Mouse (Mus musculus) neural tube, embryonic 13.5 days (tissue): ENCODE results near the gene Rpusd2. TPM values are rescaled to one million over a fixed set of nuclear protein-coding genes. Genes with fewer than 3 reads are reported as not detected.

ENCODE experiments used
- ATAC-seq: fragments of 200-750 bp; cut with Nextera tagmentation; 2 replicates; pipeline ENCODE4 v1.8.0; 2017; ENCODE audit warnings: low read depth, mild to moderate bottlenecking, moderate TSS enrichment, moderate library complexity
- H3K27ac ChIP-seq: fragments of 300-500 bp; sonication (generic); replicated peaks from 2 replicates; pipeline ENCODE4 v1.5.1; 2015; ENCODE audit warnings: moderate library complexity, mild to moderate bottlenecking, inconsistent platforms
- H3K27me3 ChIP-seq: fragments of 300-500 bp; sonication (generic); 2 replicates; pipeline ENCODE4 v1.6.1; 2015; ENCODE audit warnings: mild to moderate bottlenecking, inconsistent platforms
- H3K36me3 ChIP-seq: fragments of 300-500 bp; sonication (generic); 2 replicates; pipeline ENCODE4 v1.6.1; 2015; ENCODE audit warnings: mild to moderate bottlenecking, inconsistent platforms
- H3K4me1 ChIP-seq: fragments of 300-500 bp; sonication (generic); replicated peaks from 2 replicates; pipeline ENCODE4 v1.6.1; 2015; ENCODE audit warnings: inconsistent platforms
- H3K4me2 ChIP-seq: fragments of 300-500 bp; sonication (generic); 2 replicates; pipeline ENCODE4 v1.6.1; 2015; ENCODE audit warnings: inconsistent platforms, mild to moderate bottlenecking, moderate library complexity
- H3K4me3 ChIP-seq: fragments of 300-500 bp; sonication (generic); 2 replicates; pipeline ENCODE4 v1.5.1; 2015; ENCODE audit warnings: mild to moderate bottlenecking, inconsistent platforms
- H3K9ac ChIP-seq: fragments of 300-500 bp; sonication (generic); 2 replicates; pipeline ENCODE4 v1.6.1; 2015; ENCODE audit warnings: moderate library complexity, mild to moderate bottlenecking, inconsistent platforms
- H3K9me3 ChIP-seq: fragments of 300-500 bp; sonication (generic); 2 replicates; pipeline ENCODE4 v1.6.1; 2016; ENCODE audit warnings: inconsistent platforms
- WGBS: fragments of 180-500 bp; shearing (Covaris S2); methylation state at CpG from one replicate; pipeline ENCODE4 v1.1.7; 2015; 5-methylcytosine and 5-hydroxymethylcytosine counted together
- polyA plus RNA-seq: library from polyadenylated mRNA; unstranded; fragments of >200 nt; fragmentation: Nextera tagmentation; extraction: Ambion mirVana; gene quantifications from 2 replicates; pipeline ENCODE4 v1.2.1, GENCODE M21; 2015

The Rpusd2 gene
- polyA plus RNA-seq, 1 experiment from 2014 or later: 4.2 TPM

DNA sequence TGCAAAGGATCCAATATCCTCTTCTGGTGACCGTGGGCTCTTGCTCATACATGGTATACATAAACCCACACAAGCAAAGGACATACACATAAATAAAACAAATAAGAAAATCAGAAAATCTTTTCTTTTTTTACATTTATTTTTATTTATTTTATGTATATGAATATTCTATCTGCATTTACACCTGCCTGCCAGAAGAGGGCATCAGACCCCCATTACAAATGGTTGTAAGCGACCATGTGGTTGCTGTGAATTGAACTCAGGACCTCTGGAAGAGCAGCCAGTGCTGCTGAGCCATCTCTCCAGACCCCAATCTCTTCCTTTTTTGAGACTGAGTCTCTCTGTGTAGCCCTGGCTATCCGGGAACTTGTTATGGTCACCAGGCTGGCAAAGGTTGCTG is 16.9 kb upstream of the Rpusd2 start:
- Histone ChIP-seq H3K27ac (no peak overlapping the region), H3K27me3 (no peaks in the 10 kb centered on the region), H3K4me3 (no peak overlapping the region), H3K4me1 (peaks cover 26% of the 10 kb centered on the region), H3K36me3 (peaks cover 39% of the 10 kb centered on the region), H3K9ac (no peak overlapping the region), H3K9me3 (no peaks in the 10 kb centered on the region), H3K4me2 (no peak overlapping the region)
- 96% methylated on average over 3 of the region's 3 CpGs for WGBS
- ATAC-seq: no peak

GRCm38 (mm10) chr2:119018391-119019122 is 16.0 kb upstream of the Rpusd2 start:
- peak; percentile 79 for ATAC-seq
- Histone ChIP-seq H3K4me3 (peak overlapping the region; percentile 18), H3K27me3 (no peaks in the 10 kb centered on the region), H3K9ac (peak overlapping the region; percentile 54), H3K36me3 (peaks cover 47% of the 10 kb centered on the region), H3K9me3 (no peaks in the 10 kb centered on the region), H3K4me1 (peaks cover 26% of the 10 kb centered on the region), H3K4me2 (peak overlapping the region; percentile 47), H3K27ac (peak overlapping the region; percentile 86)
- 38% methylated on average over 22 of the region's 22 CpGs for WGBS

DNA sequence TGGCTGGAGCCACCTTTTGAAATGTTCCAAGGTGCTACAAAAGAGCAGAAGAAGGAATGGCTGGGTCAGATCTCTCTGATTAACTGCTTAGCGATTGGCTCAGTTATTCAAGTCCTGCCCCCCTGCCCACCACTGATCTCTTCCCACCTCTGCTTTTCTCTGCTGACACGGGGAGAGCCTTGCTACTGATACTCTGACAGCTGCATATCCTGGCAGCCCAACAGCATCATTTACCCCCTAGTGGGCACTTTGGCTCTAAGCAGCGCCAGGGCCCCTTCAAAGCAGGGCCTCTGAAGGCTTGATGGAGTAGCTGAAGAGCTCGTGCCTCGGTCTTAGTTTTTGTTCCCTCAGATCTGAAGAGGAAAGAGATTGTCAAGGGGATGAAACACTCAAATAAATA is 15.5 kb upstream of the Rpusd2 start:
- Histone ChIP-seq H3K36me3 (peaks cover 47% of the 10 kb centered on the region), H3K9ac (peak overlapping the region; percentile 54), H3K27ac (peak overlapping the region; percentile 86), H3K9me3 (no peaks in the 10 kb centered on the region), H3K4me3 (peak overlapping the region; percentile 18), H3K4me2 (peak overlapping the region; percentile 47), H3K27me3 (no peaks in the 10 kb centered on the region), H3K4me1 (peaks cover 26% of the 10 kb centered on the region)
- 7% methylated on average over 5 of the region's 5 CpGs for WGBS
- peak; percentile 87 for ATAC-seq

DNA sequence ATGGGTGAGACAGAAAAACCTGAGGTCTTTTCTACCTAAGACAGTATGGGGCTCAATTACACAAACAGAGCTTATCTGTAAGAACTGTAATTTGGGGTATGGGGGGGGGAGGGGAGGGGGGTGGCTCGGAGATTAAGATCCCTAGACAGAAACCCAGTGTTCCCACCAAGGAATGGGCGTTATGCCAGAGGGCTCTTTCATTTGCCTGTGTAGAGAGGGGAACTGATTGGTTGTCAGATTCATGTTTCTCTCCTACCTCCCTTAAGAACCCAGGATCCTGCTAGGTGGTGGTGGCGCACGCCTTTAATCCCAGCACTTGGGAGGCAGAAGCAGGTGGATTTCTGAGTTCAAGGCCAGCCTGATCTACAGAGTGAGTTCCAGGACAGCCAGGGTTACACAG is 15.1 kb upstream of the Rpusd2 start:
- peaks cover 47% of the 10 kb centered on the region for H3K36me3 ChIP-seq
- peak overlapping the region; percentile 54; the same call in 1 of the 2 replicates for H3K9ac ChIP-seq
- no peaks in the 10 kb centered on the region for H3K27me3 ChIP-seq
- 41% methylated on average over 4 of the region's 4 CpGs for WGBS
- H3K4me3 ChIP-seq: no peak overlapping the region
- H3K27ac ChIP-seq: peak overlapping the region; percentile 86; the same call in 1 of the 2 replicates
- peak; percentile 56 for ATAC-seq
- peak overlapping the region; percentile 47 for H3K4me2 ChIP-seq
- no peaks in the 10 kb centered on the region for H3K9me3 ChIP-seq
- peaks cover 26% of the 10 kb centered on the region for H3K4me1 ChIP-seq

GRCm38 (mm10) chr2:119023154-119023660 is 11.4 kb upstream of the Rpusd2 start:
- Histone ChIP-seq H3K9ac (no peak overlapping the region), H3K27me3 (no peaks in the 10 kb centered on the region), H3K4me2 (no peak overlapping the region), H3K4me1 (peaks cover 23% of the 10 kb centered on the region), H3K27ac (no peak overlapping the region), H3K9me3 (no peaks in the 10 kb centered on the region), H3K4me3 (no peak overlapping the region), H3K36me3 (peaks cover 58% of the 10 kb centered on the region)
- WGBS: 93% methylated on average over 6 of the region's 6 CpGs
- no peak for ATAC-seq

- Histone ChIP-seq H3K4me1 (peaks cover 20% of the 10 kb centered on the region), H3K4me2 (no peak overlapping the region), H3K9ac (no peak overlapping the region), H3K36me3 (peaks cover 52% of the 10 kb centered on the region), H3K27ac (no peak overlapping the region), H3K4me3 (no peak overlapping the region), H3K9me3 (no peaks in the 10 kb centered on the region), H3K27me3 (no peaks in the 10 kb centered on the region)
- ATAC-seq: no peak
- 71% methylated on average over 9 of the region's 9 CpGs for WGBS
These were observed 9.9 kb upstream of the Rpusd2 start for GRCm38 (mm10) chr2:119024536-119025238.

DNA sequence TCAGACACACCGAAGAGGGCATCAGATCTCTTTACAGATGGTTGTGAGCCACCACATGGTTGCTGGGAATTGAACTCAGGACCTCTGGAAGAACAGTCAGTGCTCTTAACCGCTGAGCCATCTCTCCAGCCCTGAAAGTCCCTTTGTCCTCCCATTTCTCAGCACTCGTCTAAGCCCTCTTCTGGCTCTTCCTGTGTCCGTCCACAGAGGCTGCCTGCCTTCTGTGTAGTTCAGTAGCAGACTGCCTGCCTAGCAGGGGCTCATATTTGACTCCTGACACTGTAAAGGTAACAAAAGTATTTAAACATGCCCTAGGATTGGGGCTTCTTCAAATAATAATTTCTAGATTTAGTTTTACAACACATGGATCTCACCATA is 9.4 kb upstream of the Rpusd2 start:
- no peak overlapping the region for H3K9ac ChIP-seq
- H3K4me2 ChIP-seq: no peak overlapping the region
- H3K27ac ChIP-seq: no peak overlapping the region
- no peak for ATAC-seq
- H3K4me3 ChIP-seq: no peak overlapping the region
- H3K27me3 ChIP-seq: no peaks in the 10 kb centered on the region
- peaks cover 52% of the 10 kb centered on the region for H3K36me3 ChIP-seq
- peaks cover 16% of the 10 kb centered on the region for H3K4me1 ChIP-seq
- no peaks in the 10 kb centered on the region for H3K9me3 ChIP-seq
- WGBS: 73% methylated on average over 4 of the region's 4 CpGs

DNA sequence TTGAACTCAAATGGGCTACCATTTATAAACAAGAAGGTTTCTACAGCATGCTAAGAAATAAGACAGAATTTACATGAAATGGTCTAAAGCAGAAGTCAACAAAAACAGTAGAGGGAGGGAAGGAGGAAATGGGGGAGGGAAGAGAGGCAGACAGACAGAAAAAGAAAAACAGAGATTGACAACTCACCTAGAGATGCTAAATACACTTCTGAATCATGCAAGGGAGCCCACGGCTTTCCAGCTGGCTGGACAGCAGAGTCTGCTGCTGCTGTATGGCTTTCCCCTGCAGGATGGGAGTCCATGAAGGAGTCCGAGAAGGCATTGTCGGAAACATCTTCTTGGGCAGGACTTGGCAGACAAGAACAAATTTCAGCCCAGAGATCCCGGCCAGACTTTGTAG is 7.6 kb upstream of the Rpusd2 start:
- no peak overlapping the region for H3K27ac ChIP-seq
- H3K27me3 ChIP-seq: peaks cover 4% of the 10 kb centered on the region; the same call in 1 of the 2 replicates
- peaks cover 16% of the 10 kb centered on the region for H3K4me1 ChIP-seq
- no peak for ATAC-seq
- no peak overlapping the region for H3K4me3 ChIP-seq
- no peaks in the 10 kb centered on the region for H3K9me3 ChIP-seq
- H3K9ac ChIP-seq: no peak overlapping the region
- H3K4me2 ChIP-seq: no peak overlapping the region
- H3K36me3 ChIP-seq: peaks cover 35% of the 10 kb centered on the region
- WGBS: 89% methylated on average over 4 of the region's 4 CpGs

DNA sequence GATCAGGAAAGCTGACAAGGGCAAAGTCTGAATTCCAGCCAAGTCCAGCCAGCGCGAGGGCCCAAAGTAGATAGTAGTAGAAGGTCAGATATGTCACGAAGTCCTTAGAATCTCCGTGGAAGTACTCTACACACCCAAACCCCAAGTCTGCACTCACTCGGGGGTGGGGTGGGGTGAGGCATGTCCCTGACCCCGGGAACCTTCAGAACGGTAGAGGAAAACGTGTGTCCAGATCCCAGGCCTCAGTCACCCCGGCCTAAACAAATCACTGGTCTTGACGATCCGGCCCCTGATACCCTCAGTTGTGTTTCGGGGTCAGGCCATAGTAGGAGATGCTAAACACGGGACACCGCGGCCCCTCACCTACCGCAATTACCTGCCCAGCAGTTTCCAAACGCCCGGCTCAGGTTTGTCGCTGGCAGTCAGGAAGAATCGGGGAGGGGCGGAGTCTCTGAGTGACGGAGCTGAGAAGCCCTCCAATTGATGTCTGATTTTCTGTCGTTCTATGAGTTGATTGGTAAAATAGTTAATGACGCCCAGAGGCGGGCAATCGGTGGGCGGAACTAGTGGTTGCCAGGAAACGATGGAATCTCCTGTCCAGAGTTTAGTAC is 5.5 kb upstream of the Rpusd2 start, which contains the start of gene Ccdc32:
TSS of gene Ccdc32 (minus strand) at position 453 of the 611 bp plus-strand sequence.
- no peaks in the 10 kb centered on the region for H3K9me3 ChIP-seq
- WGBS: under 1% methylated on average over 28 of the region's 28 CpGs
- peaks cover 4% of the 10 kb centered on the region; the same call in 1 of the 2 replicates for H3K27me3 ChIP-seq
- peak within 1 kb of the TSS; percentile 85 for H3K9ac ChIP-seq
- H3K27ac ChIP-seq: no peak within 1 kb of the TSS
- peaks cover 16% of the 10 kb centered on the region for H3K4me1 ChIP-seq
- peaks cover 20% of the 10 kb centered on the region for H3K36me3 ChIP-seq
- H3K4me2 ChIP-seq: peak within 1 kb of the TSS; percentile 82
- peak within 1 kb of the TSS; percentile 73 for H3K4me3 ChIP-seq
- peak; percentile 95 for ATAC-seq

DNA sequence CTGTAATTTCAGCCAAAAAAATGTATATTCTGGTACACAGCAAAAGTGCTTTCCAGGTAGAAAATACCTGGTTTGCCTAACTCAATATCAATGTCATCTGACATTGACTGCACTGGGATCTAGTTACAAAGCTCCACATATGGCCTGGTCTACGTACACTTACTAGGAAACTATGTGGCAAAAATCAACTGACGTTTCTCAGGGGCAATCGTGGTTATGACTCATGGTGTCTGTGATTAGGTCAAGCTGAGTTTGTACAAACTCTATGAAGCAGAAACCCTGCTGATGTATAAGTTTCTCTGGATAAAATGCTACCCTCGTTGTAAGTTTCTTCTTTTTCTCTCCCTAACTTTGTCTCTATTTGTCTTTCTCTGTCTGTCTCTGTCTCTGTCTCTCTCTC is 2.4 kb upstream of the Rpusd2 start:
- Histone ChIP-seq H3K4me2 (no peak overlapping the region), H3K4me1 (peaks cover 31% of the 10 kb centered on the region), H3K9me3 (no peaks in the 10 kb centered on the region), H3K9ac (no peak overlapping the region), H3K27me3 (peaks cover 4% of the 10 kb centered on the region; the same call in 1 of the 2 replicates), H3K4me3 (no peak overlapping the region), H3K27ac (no peak overlapping the region), H3K36me3 (peaks cover 5% of the 10 kb centered on the region)
- WGBS: 67% methylated on average over 4 of the region's 4 CpGs
- no peak for ATAC-seq

DNA sequence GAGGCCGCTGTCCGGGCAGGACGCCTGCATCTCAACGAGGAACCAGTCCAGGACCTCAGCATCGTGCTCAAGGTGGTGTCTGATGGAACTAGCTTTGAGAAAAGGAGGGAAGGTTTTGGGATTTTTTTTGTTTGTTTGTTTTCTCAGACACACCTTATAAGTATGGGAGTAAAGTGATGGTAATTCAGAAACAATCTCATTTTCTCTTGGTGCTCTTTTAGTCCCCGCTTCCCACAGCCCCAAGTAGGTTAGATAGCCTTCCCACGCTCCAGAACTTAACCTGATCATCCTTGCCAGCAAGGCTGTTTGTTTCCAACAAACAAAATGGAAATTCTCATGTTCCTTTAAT is 781 bp downstream of the Rpusd2 start:
- peak overlapping the region; percentile 92 for H3K27ac ChIP-seq
- ATAC-seq: no peak
- H3K9me3 ChIP-seq: no peaks in the 10 kb centered on the region
- peaks cover 31% of the 10 kb centered on the region for H3K36me3 ChIP-seq
- H3K4me1 ChIP-seq: peaks cover 15% of the 10 kb centered on the region
- peak overlapping the region; percentile 86 for H3K9ac ChIP-seq
- peaks cover 4% of the 10 kb centered on the region; the same call in 1 of the 2 replicates for H3K27me3 ChIP-seq
- H3K4me3 ChIP-seq: peak overlapping the region; percentile 78
- WGBS: 9% methylated on average over 7 of the region's 7 CpGs
- H3K4me2 ChIP-seq: peak overlapping the region; percentile 75

- Histone ChIP-seq H3K27ac (no peak overlapping the region), H3K9ac (0 out of 2 replicates have a peak overlapping the region, but pooled peaks have one; percentile 5), H3K4me3 (no peak overlapping the region), H3K36me3 (peaks cover 31% of the 10 kb centered on the region), H3K4me1 (peaks cover 12% of the 10 kb centered on the region), H3K9me3 (no peaks in the 10 kb centered on the region), H3K4me2 (no peak overlapping the region), H3K27me3 (no peaks in the 10 kb centered on the region)
- no peak for ATAC-seq
- WGBS: 50% methylated on average over 4 of the region's 4 CpGs
These were observed 6.3 kb downstream of the Rpusd2 start for GRCm38 (mm10) chr2:119040882-119041281.
